Mouse (Mus musculus) MEL (cell line): ENCODE results near the gene Gstm4. TPM values are rescaled to one million over a fixed set of nuclear protein-coding genes. Genes with fewer than 3 reads are reported as not detected.
"Not testable (repeated sequence)": the region's sequence is repeated elsewhere in the genome, so short reads cannot be mapped to it uniquely, and the experiment has no call there.

Experiments used
- DNase-seq: peaks from one replicate; pipeline ENCODE4 v3.0.0; 2011; ENCODE audit warnings: low read depth, low spot score
- H3K27ac ChIP-seq: 2 replicates; pipeline ENCODE4 v1.5.1; 2012; ENCODE audit warnings: low read depth, mild to moderate bottlenecking, control low read depth, low read length, moderate library complexity; ENCODE audit not compliant: control insufficient read depth
- H3K27me3 ChIP-seq, 2 experiments: fragments of 150-350 bp in 1 of 2; sonication (generic) in 1 of 2; 2 replicates each; pipeline ENCODE4 v1.6.1; 2012; ENCODE audit warnings: low read length in 2 of 2, mild to moderate bottlenecking in 2 of 2, improper control_type of control experiment in 1 of 2, moderate library complexity in 1 of 2; ENCODE audit not compliant: insufficient read depth in 2 of 2, control insufficient read depth in 1 of 2
- H3K36me3 ChIP-seq, 2 experiments: 2 replicates each; pipeline ENCODE4 v1.6.1; 2012 to 2014; ENCODE audit warnings: low read length in 2 of 2, improper control_type of control experiment in 1 of 2, inconsistent platforms in 1 of 2, mild to moderate bottlenecking in 1 of 2; ENCODE audit not compliant: insufficient read depth in 2 of 2, control insufficient read depth in 1 of 2
- H3K4me1 ChIP-seq, 2 experiments: fragments of 150-350 bp in 1 of 2; sonication (generic) in 1 of 2; 2 replicates each; pipeline ENCODE4 v1.6.1; 2012; ENCODE audit warnings: low read length in 2 of 2, improper control_type of control experiment in 1 of 2, mild to moderate bottlenecking in 1 of 2; ENCODE audit not compliant: insufficient read depth in 2 of 2, control insufficient read depth in 1 of 2
- H3K4me3 ChIP-seq, 2 experiments: fragments of 150-350 bp in 1 of 2; sonication (generic) in 1 of 2; 2 replicates each; pipeline ENCODE4 v1.5.1; 2012; ENCODE audit warnings: low read depth in 2 of 2, low read length in 2 of 2, mild to moderate bottlenecking in 2 of 2, moderate library complexity in 2 of 2, control low read depth in 1 of 2, improper control_type of control experiment in 1 of 2; ENCODE audit not compliant: control insufficient read depth in 1 of 2, insufficient read depth in 1 of 2
- H3K79me2 ChIP-seq: 2 replicates; pipeline ENCODE4 v1.6.1; 2012; ENCODE audit warnings: mild to moderate bottlenecking, low read length, moderate library complexity; ENCODE audit not compliant: control insufficient read depth, poor library complexity, insufficient read depth
- H3K9ac ChIP-seq: 2 replicates; pipeline ENCODE4 v1.6.1; 2012; ENCODE audit warnings: low read depth, mild to moderate bottlenecking, control low read depth, low read length, moderate library complexity; ENCODE audit not compliant: control insufficient read depth, poor library complexity, severe bottlenecking
- H3K9me3 ChIP-seq: fragments of 150-350 bp; sonication (generic); replicated peaks from 2 replicates; pipeline ENCODE4 v1.6.1; 2012; ENCODE audit warnings: mild to moderate bottlenecking, low read length, improper control_type of control experiment, moderate library complexity; ENCODE audit not compliant: insufficient read depth
- CHD1 ChIP-seq: IDR thresholded peaks from 2 replicates; pipeline ENCODE4 v1.6.1; 2012; ENCODE audit warnings: low read depth, mild to moderate bottlenecking, inconsistent platforms, low read length, improper control_type of control experiment
- CTCF ChIP-seq, 3 experiments: IDR thresholded peaks in 2 of 3; conservative IDR thresholded peaks in 1 of 3; 2 replicates each; pipeline ENCODE4 v1.5.1; 2011 to 2012; ENCODE audit warnings: low read length in 3 of 3, low read depth in 2 of 3, mild to moderate bottlenecking in 2 of 3, improper control_type of control experiment in 1 of 3, inconsistent platforms in 1 of 3, mixed read lengths in 1 of 3, moderate library complexity in 1 of 3; ENCODE audit not compliant: control insufficient read depth in 1 of 3, insufficient read depth in 1 of 3, poor library complexity in 1 of 3, severe bottlenecking in 1 of 3
- ETS1 ChIP-seq: IDR thresholded peaks from 2 replicates; pipeline ENCODE4 v1.6.1; 2012; ENCODE audit warnings: low read depth, mild to moderate bottlenecking, inconsistent platforms, low read length, improper control_type of control experiment, moderate library complexity
- POLR2A ChIP-seq, 2 experiments: IDR thresholded peaks; 2 replicates each; pipeline ENCODE4 v1.6.1; 2011 to 2012; ENCODE audit warnings: low read length in 2 of 2, mild to moderate bottlenecking in 2 of 2, control low read depth in 1 of 2, improper control_type of control experiment in 1 of 2, low read depth in 1 of 2, moderate library complexity in 1 of 2; ENCODE audit not compliant: control insufficient read depth in 1 of 2, insufficient read depth in 1 of 2, poor library complexity in 1 of 2
- RCOR1 ChIP-seq: IDR thresholded peaks from 2 replicates; pipeline ENCODE4 v1.6.1; 2012; ENCODE audit warnings: low read depth, mild to moderate bottlenecking, inconsistent platforms, low read length, improper control_type of control experiment
- TAL1 ChIP-seq: IDR thresholded peaks from 2 replicates; pipeline ENCODE4 v1.6.1; 2012; ENCODE audit warnings: mild to moderate bottlenecking, inconsistent platforms, low read length, moderate library complexity, mixed read lengths
- TCF12 ChIP-seq: IDR thresholded peaks from 2 replicates; pipeline ENCODE4 v1.6.1; 2014; ENCODE audit warnings: low read depth, mild to moderate bottlenecking, inconsistent platforms, low read length, improper control_type of control experiment, moderate library complexity
- USF2 ChIP-seq, 2 experiments: IDR thresholded peaks; 2 replicates each; pipeline ENCODE4 v1.6.1; 2011 to 2012; ENCODE audit warnings: improper control_type of control experiment in 2 of 2, low read length in 2 of 2, borderline replicate concordance in 1 of 2, inconsistent platforms in 1 of 2, low read depth in 1 of 2, mild to moderate bottlenecking in 1 of 2; ENCODE audit not compliant: insufficient read depth in 1 of 2
- ZKSCAN1 ChIP-seq: IDR thresholded peaks from 2 replicates; pipeline ENCODE4 v1.6.1; 2012; ENCODE audit warnings: low read depth, mild to moderate bottlenecking, inconsistent platforms, low read length, improper control_type of control experiment, moderate library complexity
- ZNF384 ChIP-seq: IDR thresholded peaks from 2 replicates; pipeline ENCODE4 v1.6.1; 2012; ENCODE audit warnings: low read depth, mild to moderate bottlenecking, inconsistent platforms, low read length, improper control_type of control experiment
- polyA plus RNA-seq, 2 experiments: library from polyadenylated mRNA; stranded (reverse) in 1 of 2; unstranded in 1 of 2; fragments of >175 nt in 1 of 2; fragments of >200 nt in 1 of 2; gene quantifications; 2 replicates each; pipeline versions ENCODE4 v1.2.1 to v1.2.4; 2012; ENCODE audit warnings: low replicate concordance in 2 of 2, low read depth in 1 of 2; ENCODE audit not compliant: insufficient read length in 2 of 2, insufficient read depth in 1 of 2, missing spikeins in 1 of 2
- total RNA-seq: library from RNA; depleted of rRNA; stranded (reverse); fragments of 300-350 nt; gene quantifications from 2 replicates; pipeline ENCODE4 v1.2.3, GENCODE M21; 2012

Gstm4 gene
- total and polyA plus RNA-seq, 3 experiments = 1.4 to 7.4 TPM; not detected in 1

GRCm38 (mm10) chr3:108025318-108025717 lies 19.4 kb downstream of the Gstm4 start:
- no peaks in the 10 kb centered on the region for H3K9me3 ChIP-seq
- H3K27ac ChIP-seq = no peak overlapping the region
- no peak overlapping the region for H3K9ac ChIP-seq
- no peaks in the 10 kb centered on the region for H3K79me2 ChIP-seq
- TF ChIP-seq RCOR1 = no peak
- no peak for TF ChIP-seq CHD1
- TF ChIP-seq TCF12 = no peak
- no peak for TF ChIP-seq USF2 (IDR thresholded peaks at IDR 0.05; ENCODE audit: borderline replicate concordance in 1 of 2, insufficient read depth in 1 of 2, low read depth in 1 of 2, low read length in 2 of 2)
- no peak for TF ChIP-seq TAL1
- no peak for TF ChIP-seq ZKSCAN1
- no peaks in the 10 kb centered on the region for H3K36me3 ChIP-seq
- H3K4me3 ChIP-seq = no peak overlapping the region
- no peak for DNase-seq
- peaks cover 0 to 10% of the 10 kb centered on the region in 2 experiments; a peak in 2 of 4 replicates for H3K27me3 ChIP-seq
- peaks cover 0 to 3% of the 10 kb centered on the region in 2 experiments; a peak in 1 of 4 replicates for H3K4me1 ChIP-seq

GRCm38 (mm10) chr3:108022650-108023049 lies 22.0 kb downstream of the Gstm4 start:
- H3K9ac ChIP-seq = no peak overlapping the region
- TF ChIP-seq RCOR1 (no peak), POLR2A (IDR thresholded peaks at IDR 0.05; ENCODE audit: control insufficient read depth in 1 of 2, insufficient read depth in 1 of 2, low read depth in 1 of 2, low read length in 2 of 2, poor library complexity in 1 of 2) (no peak), ETS1 (no peak), CTCF (IDR thresholded peaks at IDR 0.05 in 2 of 3, conservative IDR thresholded peaks at IDR 0.05 in 1 of 3; ENCODE audit: control insufficient read depth in 1 of 3, insufficient read depth in 1 of 3, low read depth in 2 of 3, low read length in 3 of 3, poor library complexity in 1 of 3, severe bottlenecking in 1 of 3) (no peak), ZNF384 (no peak)
- peaks cover 0 to 7% of the 10 kb centered on the region in 2 experiments; a peak in 1 of 4 replicates for H3K4me1 ChIP-seq
- H3K27ac ChIP-seq = no peak overlapping the region
- no peaks in the 10 kb centered on the region for H3K36me3 ChIP-seq
- no peak for DNase-seq
- H3K27me3 ChIP-seq = peaks cover 0 to 5% of the 10 kb centered on the region in 2 experiments; a peak in 1 of 4 replicates
- H3K79me2 ChIP-seq = no peaks in the 10 kb centered on the region
- no peaks in the 10 kb centered on the region for H3K9me3 ChIP-seq
- no peak overlapping the region for H3K4me3 ChIP-seq

- H3K79me2 ChIP-seq, DNase-seq, H3K36me3 ChIP-seq, H3K9ac ChIP-seq, H3K4me1 ChIP-seq, H3K27ac ChIP-seq, H3K27me3 ChIP-seq, H3K4me3 ChIP-seq, H3K9me3 ChIP-seq: not testable (repeated sequence)
These were observed 24.2 kb downstream of the Gstm4 start for GRCm38 (mm10) chr3:108020351-108021022.

- not testable (repeated sequence) for H3K27me3 ChIP-seq, H3K9ac ChIP-seq, H3K79me2 ChIP-seq, DNase-seq, H3K36me3 ChIP-seq, H3K27ac ChIP-seq, H3K4me1 ChIP-seq, H3K4me3 ChIP-seq, H3K9me3 ChIP-seq
These were observed 25.5 kb downstream of the Gstm4 start for GRCm38 (mm10) chr3:108019226-108019625.
